Mouse (Mus musculus) activated CD4-positive, CD25-positive, alpha-beta regulatory T cell, adult 4 months (primary cell): ENCODE results near the gene Heatr9. TPM values are rescaled to one million over a fixed set of nuclear protein-coding genes. Genes with fewer than 3 reads are reported as not detected.
"Not testable (repeated sequence)": the region's sequence is repeated elsewhere in the genome, so short reads cannot be mapped to it uniquely, and the experiment has no call there.

Experiments
- ATAC-seq: one replicate; pipeline ENCODE4 v1.8.0; 2017
- polyA plus RNA-seq, 2 experiments: library from polyadenylated mRNA; unstranded; fragments of 100-300 nt; shearing (Covaris generic); gene quantifications; one replicate each; pipeline ENCODE4 v1.2.1; 2017

Gene Heatr9
- under 1 TPM; 0.25 to 0.46 TPM for polyA plus RNA-seq

DNA sequence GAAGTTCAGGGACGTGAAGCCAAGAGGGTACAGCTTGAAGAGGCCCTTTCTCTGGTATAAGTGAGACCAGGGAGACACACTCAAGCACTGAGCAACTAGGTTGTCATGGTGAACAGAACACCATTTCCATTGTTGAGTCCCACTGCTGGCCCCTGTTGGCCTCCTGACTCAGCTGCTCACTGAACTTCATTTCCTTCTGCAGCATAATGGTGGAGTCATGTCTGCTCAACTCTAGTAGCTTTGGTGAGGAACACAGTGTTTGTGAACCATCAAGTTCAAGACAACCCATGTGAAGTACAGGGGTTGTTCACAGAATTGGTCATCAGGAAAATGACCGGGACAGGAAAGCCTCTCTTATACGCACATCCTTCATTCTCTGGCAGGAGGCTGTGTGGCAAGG lies at the start of gene Heatr9:
Heatr9 (minus strand) TSS at position 101 of the 400 bp plus-strand sequence.
- ATAC-seq = no peak

DNA sequence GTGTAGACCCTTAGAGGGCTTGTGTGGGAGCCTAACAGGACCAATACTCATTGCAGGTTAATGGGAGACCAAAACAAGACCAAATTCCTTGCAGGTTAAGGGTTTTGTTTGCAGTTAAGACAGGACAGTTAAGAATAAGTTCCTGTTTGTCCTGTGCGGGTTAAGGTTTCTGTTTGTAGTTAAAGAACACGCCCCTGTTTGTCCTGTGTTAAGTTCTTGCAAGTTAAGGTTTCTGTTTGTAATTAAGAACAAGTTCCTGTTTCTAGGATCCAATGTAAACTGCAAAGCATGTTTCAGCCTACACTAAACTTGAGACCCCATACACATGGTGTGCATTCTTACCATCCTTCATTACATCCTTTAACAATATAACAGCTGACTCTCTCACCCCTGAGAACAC lies 48.2 kb upstream of the Heatr9 start:
- ATAC-seq = no peak

DNA sequence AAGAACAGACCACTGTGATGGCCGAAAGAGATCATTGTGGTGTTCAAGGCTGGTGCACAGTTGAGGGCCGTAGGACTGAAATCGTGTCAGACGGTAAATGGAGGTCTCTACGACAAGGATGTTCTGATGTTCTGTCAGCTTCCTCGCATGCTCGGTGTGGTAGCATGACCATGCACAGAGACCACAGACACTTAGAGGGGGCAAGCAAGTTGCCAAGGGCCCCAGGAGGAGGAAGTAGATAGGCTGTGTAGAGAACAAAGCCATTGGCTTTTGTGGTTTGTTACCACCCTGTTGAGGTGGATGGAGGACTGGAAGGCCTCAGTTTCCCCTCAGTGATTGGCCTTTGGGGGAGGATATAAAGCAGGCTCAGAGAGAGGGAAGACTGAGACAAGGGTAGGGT lies 47.3 kb upstream of the Heatr9 start:
- no peak for ATAC-seq

DNA sequence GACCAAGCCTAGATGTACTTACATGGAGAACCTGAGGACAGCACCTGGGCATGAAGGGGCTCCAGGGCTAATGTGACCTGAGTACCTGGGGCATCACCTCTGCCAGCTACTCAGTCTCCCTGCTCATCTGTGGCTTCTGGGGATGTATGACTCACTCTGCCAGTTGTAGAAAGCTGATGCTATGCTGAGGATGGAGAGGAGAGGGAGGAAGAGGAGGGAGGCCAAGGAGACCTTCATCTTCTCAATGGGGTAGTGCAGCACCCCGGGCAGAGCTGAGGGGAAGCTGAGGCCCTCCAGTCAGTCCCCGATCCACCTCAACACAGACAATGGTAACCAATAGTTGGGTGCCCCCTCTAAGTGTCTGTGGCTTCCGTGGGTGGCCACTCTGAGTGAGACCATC lies 46.8 kb upstream of the Heatr9 start:
- no peak for ATAC-seq

GRCm38 (mm10) chr11:83568061-83568460 lies 46.1 kb upstream of the Heatr9 start:
- ATAC-seq = no peak

DNA sequence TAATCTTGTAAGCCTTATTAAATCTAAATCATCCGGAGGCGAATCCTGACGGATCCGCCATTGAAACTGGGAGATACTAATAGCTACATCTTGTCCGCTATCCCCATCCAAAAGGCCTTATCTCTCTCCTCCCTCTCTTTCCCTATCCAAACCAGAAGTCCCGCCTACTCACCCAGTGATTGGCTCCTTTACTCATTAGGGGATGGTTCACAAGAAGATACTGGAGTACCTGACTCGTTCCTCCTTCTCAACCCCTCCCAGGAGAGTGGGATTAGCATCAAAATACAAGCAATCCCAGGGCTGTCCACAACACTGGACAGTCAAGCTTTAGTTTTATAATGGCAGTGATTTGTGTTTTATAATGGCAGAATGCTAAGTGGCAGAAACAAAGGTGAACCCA lies 45.3 kb upstream of the Heatr9 start:
- no peak for ATAC-seq

DNA sequence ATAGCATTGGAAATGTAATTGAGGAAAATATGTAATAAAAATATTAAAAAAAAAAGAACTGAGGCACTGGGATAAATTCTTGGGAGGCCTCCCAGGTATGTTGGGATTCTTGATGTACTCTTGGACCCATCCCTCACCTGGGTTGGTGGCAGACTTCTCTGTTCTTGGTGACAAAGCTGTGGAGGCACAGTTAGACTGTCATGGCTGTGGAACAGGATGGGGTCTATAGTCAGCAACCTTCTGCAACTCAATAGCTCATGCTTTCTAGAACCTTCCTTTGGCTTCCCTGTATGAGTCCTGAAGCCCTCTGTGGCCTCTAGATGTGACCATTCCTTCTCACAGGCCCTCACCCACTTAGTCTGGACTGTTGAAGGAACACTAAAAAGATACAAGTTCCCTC lies 44.6 kb upstream of the Heatr9 start:
- no peak for ATAC-seq

- no peak for ATAC-seq
Measured at GRCm38 (mm10) chr11:83563754-83564153, 41.8 kb upstream of the Heatr9 start.

GRCm38 (mm10) chr11:83562311-83562887 lies 40.4 kb upstream of the Heatr9 start:
- ATAC-seq = no peak

DNA sequence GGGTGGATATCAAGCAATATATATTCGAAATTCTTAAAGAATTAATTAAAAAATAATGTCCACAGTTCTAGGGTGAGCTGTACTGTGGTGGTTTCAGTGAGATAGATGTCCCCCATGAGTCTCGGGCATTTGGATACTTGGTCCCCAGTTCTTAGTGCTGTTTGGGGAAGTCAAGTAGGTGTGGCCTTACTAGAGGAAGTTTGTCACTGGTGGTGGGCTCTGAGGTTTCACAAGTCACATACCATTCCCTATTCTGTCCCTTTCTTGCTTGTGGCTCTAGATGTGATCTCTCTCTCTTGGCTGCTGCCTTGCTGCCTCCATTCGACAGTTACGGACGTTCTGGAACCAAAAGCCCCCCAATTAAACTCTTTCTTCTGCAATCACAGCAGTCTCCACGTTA lies 38.4 kb upstream of the Heatr9 start:
- no peak for ATAC-seq

DNA sequence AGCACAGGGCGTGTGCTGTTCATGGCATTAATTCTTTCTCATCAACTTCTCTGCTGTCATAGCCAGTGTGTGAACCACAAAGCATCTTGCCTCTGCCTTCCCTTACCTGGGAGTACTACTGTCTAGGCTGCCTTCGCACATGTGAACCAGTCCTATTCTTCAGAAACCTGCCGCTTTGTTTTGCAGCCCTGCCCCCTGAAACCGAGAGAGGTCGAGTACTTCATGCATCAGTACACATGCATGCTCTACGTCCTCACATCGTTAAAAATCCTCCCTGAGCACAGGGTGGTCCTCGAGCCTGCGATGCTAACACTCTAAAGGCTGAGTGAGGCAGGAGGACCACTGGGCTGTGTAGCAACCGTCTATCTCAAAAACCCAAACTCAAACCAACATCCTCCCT lies 35.1 kb upstream of the Heatr9 start:
- no peak for ATAC-seq

DNA sequence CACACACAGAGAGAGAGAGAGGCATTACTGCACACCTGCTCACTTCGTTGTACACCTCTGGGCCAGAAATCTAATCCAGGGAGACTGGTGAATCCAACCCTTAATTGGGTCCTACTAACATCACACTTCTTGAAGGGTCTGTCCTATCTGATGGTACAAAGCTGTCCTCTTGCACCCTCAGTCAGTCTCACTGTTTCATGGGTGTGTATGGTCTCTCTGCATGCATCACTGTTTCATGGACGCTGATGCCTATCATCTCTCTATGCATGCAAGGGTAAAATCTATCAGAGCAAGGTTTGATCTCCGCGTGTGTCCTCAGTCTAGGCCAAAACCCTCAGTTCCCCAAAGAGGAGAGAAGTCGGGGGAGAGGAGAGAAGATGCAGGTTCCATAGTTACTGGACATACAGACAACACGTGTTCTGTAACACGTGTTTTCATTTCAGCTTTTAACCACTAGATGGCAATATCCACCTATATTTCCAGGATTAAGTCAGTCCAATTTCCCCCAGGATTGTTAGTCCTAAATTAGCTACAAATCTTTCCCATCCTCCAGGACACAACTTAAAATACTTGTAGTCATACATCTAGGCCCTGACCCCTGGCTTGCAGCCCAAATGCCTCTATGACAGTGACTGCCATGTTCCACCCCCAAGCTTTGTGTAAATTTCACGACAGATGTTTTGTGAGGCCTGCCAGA lies 34.3 kb upstream of the Heatr9 start:
- no peak for ATAC-seq

DNA sequence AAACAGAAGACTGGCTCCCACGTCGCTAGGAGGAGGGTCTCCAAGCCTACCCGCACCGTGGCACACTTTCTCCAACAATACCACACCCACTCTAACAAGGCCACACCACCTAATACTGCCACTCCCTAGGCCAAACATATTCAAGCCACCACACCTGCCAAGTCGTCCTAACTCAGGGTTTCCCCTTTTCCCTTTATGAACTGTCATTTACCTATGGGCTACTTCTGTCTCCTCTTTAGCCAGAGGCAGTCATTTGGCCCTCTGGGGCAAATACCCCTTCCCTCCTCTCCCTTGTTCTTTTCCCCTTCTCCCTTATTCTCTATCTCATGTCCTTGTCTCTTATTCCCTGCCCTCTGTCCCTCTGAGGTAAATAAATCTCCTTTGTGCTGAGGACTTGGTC lies 29.7 kb upstream of the Heatr9 start:
- ATAC-seq = no peak

DNA sequence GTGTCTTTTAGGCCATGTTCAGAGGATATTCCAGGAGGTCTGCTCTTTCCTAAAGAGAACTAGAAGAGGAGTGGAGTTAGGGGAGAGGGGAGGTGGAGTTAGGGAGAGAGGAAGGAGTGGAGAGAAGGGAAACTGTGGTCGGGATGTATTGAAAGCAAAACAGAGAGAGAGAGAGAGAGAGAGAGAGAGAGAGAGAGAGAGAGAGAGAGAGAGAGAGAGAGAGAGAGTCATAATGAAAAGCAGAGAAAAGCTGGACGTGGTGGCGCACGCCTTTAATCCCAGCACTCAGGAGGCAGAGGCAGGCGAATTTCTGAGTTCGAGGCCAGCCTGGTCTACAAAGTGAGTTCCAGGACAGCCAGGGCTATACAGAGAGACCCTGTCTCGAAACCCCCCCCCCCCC lies 29.1 kb upstream of the Heatr9 start:
- ATAC-seq = not testable (repeated sequence)

DNA sequence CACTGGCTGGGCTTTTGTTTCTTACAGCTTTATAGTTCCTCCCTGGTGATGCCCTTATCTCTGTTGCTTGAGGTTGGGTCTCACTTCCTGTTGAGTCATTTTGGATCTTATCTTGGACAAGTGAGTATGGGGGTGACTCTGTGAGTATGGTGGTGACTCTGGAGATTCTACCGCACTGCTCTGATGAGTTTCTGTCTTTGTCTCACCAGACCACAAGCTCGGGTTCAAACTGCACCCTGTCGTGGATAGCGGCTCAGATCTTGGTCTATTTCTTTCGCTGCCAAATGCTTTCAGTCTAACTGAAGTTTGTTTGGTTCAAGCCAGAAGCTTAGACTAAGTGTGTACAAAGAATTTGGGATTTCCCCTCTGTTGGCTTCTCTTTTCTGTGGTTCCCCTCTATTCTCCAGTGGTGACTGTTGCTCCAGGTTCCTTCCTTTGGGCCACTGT lies 28.2 kb upstream of the Heatr9 start:
- ATAC-seq = peak; percentile 90

DNA sequence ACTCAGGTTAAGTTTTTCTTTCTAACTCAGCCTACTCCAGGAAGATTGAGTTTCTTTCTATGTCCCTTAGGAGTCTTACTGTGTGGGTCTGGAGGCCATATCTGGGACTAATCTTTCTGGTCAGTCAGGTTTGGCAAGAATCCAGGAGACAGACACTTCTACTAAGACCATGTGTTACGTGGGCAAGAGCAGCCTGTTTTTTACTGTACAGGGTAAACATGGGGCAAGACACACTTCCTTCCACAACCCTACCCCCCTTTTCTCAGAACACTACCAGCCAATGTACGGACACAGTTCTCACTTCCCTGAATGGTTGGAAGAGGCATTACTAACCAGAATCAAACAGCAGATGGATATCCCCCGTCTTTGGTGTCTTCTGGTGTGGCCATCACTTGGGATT lies 22.2 kb upstream of the Heatr9 start:
- no peak for ATAC-seq

- no peak for ATAC-seq
Measured at GRCm38 (mm10) chr11:83541415-83541814, 19.4 kb upstream of the Heatr9 start.

- peak; percentile 10 for ATAC-seq
Measured at GRCm38 (mm10) chr11:83540931-83541330, 19.0 kb upstream of the Heatr9 start.

- ATAC-seq = no peak
Measured at GRCm38 (mm10) chr11:83538705-83539314, 16.8 kb upstream of the Heatr9 start.

DNA sequence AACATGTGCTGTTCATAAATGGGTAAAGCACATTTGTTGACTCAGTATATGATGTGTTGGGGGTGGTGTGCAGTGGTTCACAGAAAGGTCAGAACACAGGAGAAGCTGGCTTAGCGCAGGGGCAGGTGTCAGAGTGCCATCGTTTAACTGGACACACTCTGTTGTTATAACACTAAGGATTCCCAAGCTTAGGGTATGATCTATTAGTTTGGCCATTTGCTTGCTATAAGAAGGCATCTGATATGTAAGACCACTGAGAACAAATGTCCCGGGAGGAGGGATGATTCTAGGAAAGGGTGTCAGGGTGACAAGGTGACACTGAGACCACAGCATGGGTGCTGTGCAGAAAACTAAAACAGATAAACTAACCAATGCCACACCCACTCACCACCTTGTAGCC lies 14.9 kb upstream of the Heatr9 start:
- ATAC-seq = no peak

GRCm38 (mm10) chr11:83534609-83535423 lies 12.8 kb upstream of the Heatr9 start:
- peak; percentile 62 for ATAC-seq

GRCm38 (mm10) chr11:83534143-83534542 lies 12.2 kb upstream of the Heatr9 start:
- ATAC-seq = peak; percentile 33

DNA sequence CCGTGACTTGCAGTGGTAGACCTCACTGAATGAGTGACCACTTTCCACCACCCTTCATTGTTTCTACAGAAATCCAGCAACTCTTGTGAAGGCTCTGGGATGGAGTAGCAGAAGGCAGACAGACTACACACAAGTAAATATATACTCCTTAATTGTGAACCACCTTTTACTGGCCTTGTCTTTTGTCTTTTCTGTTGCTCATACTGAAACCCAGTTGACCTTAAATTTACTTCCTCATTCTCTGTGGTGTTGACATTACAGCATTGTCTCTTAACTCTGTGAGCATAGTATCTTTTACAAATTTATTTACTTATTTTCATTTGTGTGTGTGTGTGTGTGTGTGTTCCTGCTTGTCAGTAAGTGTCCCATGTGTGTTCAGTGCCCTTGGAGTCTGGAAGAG lies 11.2 kb upstream of the Heatr9 start:
- ATAC-seq = no peak
